Mouse (Mus musculus) hindlimb bud, embryonic 11.5 days (tissue): ENCODE data around the gene Polr3g.
"Not testable (repeated sequence)": the region's sequence is repeated elsewhere in the genome, so short reads cannot be mapped to it uniquely, and the experiment has no call there.

ENCODE experiments used
- DNase-seq: peaks from one replicate; pipeline ENCODE4 v3.0.0-alpha.2; 2012; ENCODE audit warnings: low read depth, low spot score; ENCODE audit errors: extremely low spot score

Gene Polr3g

DNA sequence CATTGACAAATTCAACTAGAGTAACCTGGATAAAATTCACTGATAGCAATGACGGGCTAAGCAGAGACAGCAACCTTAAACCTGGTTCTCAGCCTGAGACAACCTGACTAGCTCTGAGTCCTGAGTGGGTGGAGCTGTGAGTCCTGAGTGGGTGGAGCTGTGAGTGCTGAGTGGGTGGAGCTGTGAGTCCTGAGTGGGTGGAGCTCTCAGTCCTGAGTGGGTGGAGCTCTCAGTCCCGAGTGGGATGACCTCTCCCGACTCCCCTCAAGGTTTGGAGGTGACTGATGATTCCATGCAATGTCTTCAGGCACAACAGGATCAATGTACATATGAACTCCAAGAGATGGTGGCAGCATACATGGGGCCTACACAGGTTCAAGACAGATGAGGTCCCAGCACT, 21.2 kb downstream of the Polr3g start:
- no peak for DNase-seq

- no peak for DNase-seq
Observed at GRCm38 (mm10) chr13:81684884-81685283, 25.9 kb downstream of the Polr3g start.

DNA sequence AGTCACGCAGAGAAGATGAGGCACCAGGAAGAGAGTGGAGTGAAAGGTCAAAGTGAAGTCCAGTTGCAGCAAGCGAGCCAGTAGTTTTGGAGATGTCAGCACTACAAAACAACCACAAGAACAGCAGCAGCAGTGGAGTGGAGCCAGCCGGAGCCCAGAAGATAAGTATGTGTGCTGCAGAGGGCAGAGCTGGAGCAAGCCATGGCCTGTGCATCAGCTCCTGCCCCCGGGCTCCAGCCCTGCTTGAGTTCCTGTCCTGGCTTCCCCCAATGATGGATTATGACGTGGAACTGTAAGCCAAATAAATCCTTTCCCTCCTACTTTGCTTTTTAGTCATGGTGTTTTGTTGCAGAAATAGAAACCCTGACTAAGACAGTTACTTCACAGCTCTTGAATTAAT, 26.6 kb downstream of the Polr3g start:
- no peak for DNase-seq

GRCm38 (mm10) chr13:81683107-81683506, 27.7 kb downstream of the Polr3g start:
- DNase-seq: no peak

DNA sequence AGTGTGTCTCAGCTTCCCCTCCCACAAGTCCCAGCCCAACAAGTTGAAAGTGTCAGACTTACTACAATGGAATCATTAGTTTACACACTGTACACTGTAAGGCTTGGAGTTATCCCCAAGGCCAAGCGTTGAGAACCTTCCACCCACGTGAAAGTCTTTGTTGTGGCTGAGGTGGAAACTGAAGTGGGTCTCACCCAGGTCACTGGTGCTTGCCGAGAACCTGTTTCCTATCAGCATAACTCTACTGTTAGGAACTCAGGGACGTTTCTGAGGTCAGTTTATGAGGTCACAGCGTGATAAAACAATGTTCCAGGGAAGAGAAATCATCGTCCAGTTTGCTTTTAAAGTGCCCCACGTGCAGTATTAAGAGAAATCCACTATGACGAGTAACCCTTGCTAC, 35.5 kb downstream of the Polr3g start:
- DNase-seq: no peak

DNA sequence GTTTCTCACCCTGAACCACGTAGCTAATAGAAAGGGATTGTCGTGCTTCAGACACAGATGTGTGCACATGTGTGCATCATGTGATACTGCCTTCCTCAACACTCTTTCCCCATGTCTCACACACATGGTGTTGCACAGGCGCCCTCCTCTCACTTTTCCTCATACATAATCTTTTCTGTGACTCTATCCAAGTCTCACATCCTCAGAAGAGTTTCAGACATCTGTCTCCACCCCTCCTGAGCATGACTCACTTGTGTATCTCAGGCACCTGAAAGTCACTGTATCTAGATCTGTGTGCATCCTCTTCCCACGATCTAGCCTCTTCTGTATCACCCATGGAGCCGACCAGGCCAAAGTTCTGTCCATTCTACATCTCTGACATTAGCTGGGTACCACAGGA, 43.1 kb downstream of the Polr3g start:
- no peak for DNase-seq

- DNase-seq: no peak
Observed at GRCm38 (mm10) chr13:81664331-81664698, 46.5 kb downstream of the Polr3g start.

- no peak for DNase-seq
Observed at GRCm38 (mm10) chr13:81663566-81664330, 47.1 kb downstream of the Polr3g start.

DNA sequence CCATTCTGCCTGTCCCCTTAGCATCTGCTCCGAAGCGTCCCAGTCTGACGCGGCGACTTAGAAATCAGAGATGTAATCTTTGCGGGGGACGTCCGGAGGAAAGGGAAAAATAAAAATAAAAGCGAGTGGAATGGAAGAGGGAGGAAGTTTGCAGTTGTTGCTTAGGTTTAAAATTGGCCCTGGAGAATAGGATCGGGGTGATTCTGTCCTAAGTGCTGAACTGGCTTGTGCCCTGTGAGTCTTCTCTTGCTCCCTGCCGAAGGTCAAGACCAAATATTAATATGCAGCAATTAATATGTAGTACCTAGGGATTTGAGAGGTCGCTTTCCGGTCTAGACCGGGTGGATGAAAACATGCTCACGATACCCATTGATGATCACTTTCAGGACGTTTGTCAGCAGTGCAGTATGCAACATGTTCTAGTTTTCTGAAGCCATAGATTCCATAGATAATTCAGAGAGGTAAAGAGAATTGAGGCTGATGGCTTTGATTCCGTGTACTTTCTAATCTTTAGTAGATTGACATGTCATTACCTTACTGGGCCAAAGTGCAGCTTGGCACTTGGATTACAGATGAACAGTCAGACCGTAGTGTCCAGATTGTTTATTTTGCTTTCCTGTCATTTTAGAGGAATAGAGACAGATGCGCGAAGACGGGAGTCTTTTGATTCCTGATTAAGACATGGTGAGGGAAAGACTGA, 52.6 kb downstream of the Polr3g start:
- no peak for DNase-seq

GRCm38 (mm10) chr13:81657351-81658052, 53.3 kb downstream of the Polr3g start, which contains the start of gene Lysmd3:
Lysmd3 (plus strand) TSS chr13:81657663.
- DNase-seq: peak; percentile 67

DNA sequence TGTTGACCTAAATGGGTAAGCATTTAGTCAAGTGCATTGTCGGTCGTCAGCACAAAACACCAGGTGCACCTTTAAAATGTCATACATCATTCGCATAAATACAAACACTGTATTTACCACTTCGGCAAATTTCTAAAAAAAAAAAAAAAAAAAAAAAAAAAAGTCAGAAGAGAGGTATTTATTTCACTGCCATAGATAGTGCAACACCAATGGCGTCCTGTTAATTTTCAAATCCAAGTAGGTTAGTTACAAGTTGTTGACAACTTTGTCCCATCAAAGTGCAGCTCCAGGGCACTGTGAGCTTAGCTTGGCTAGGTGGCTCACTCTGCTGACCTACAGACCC, 53.8 kb downstream of the Polr3g start:
- no peak for DNase-seq

DNA sequence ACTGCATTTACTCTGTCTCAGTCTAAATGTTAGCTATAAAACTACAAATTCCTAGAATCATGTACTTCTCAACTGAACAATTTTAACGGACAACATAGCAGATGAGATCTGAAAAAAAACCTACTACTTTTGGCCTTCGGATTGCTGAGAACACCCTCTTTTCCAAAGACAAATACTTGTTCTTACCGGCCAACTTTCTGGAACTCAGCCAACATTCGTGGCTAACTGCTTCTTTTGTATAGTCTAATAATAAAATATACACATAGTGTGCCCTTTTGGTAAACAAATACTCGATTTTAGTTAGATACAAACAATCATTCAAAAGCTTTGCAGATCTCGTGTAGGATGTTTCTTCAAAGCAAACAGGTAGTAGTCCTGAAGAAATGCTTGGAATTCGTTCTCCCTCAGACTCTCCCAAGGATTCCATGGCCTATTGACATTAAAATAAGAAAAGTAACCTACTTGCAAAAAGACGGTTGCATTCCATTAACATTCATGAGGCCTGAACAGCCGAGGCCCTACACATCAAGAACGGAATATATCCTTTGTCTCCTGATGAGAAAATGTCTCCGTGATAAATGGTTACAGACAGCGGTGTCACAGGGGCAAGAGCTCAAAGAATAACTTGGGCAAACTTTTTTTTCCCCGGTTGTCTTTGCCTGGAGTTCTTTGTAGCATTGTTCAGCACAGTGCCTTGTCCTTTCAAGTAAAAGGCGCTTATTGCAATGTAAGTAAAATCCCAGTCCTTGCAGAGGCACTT, 54.5 kb downstream of the Polr3g start:
- no peak for DNase-seq

DNA sequence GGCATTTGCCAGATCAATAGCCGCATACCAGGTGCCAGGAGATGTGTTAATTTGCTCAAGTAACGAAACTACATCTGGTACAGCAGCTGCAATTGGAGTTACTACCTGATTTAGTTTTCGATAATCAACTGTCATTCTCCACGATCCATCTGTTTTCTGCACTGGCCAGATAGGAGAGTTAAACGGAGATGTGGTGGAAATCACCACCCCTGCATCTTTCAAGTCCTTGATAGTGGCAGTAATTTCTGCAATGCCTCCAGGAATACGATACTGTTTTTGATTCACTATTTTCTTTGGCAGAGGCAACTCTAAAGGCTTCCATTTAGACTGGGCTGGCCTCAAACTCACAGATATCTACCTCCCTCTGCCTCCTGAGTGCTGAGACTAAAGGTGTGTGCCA, 60.4 kb downstream of the Polr3g start:
- DNase-seq: not testable (repeated sequence)

DNA sequence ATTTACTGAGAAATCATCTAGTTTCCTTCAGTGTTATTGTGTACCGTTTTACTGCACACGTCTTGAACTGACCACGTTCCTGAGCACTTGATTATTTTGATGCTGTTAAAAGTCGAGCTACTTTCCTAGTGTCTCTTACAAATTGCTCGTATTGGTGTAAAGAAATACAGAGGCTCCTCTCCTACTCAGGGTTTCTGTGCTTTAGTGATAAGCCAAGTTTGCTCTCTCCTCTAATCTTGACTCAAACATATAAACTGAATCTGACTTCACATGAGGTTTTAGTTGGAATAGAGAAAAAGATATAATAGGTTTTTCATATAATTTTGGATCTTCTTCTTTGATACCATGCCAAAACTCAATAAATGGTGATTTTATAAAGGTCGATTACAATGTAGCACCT, 64.5 kb downstream of the Polr3g start:
- no peak for DNase-seq

DNA sequence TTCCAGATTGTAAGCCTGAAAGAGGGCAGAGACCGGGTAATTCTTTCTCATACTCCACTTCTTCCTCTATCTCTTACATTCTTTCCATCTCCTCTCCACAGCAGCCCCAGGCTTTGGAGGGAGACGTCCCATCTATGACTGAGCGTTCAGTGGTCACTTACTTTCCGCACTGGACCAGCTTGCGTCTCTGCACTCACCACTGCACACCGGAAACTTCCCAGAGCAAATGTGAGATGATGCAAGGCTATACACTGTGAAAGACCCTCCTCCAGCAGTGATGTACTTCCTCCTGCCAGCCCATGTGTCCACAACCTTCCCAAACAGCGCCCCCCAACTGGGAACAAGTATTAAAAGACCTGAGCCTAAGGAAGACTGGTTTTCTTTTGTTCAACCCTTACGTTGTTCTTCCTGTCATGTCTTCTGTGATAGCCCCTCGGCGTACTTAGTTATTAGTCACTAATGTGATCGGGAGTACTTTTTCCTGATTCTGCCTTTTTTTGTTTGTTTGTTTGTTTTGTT, 66.7 kb downstream of the Polr3g start:
- no peak for DNase-seq

GRCm38 (mm10) chr13:81642491-81643149, 68.2 kb downstream of the Polr3g start:
- DNase-seq: no peak

GRCm38 (mm10) chr13:81641289-81642045, 69.3 kb downstream of the Polr3g start:
- DNase-seq: no peak

DNA sequence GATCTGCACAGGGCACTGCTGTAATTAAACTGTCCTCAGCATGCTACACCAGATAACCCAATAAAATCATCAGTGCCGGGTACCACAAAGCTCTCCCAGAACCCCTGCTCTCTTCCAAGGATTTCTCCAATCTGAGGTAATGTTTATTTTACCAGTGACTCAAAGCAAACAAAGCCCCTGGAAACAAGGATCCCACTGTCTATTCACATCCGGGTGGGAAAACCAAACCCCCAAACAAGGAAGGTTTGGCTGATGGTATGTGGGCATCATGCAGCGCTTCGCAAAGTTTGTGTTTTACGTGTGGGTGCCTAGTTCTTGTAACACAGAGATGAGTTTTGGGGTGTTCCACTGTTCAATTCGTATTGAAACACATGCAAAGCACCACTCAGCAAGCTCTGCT, 69.9 kb downstream of the Polr3g start:
- DNase-seq: no peak

DNA sequence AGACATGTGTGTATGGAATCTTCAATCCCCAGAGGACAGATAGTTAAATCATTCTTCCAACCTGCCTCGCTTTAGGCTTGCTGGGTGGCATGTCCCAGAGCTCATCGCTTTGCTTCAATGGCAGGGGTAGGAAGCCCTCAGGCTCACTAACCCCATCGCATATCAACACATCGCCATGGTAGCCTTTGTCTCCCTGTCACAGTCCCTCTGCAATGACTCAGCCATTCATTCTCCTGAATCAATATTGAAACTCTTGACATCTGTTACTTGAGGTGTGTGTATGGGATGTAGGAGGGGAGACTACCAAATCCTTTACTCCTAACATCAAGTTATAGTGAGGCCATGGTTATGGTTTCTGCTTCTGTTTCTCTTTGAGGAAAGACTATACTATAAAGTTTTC, 71.2 kb downstream of the Polr3g start:
- no peak for DNase-seq
